Mouse (Mus musculus): ENCODE data around the gene Fnip1.
A peak's percentile ranks its signal among the peaks of the same experiment; 100 is the strongest.

DNA sequence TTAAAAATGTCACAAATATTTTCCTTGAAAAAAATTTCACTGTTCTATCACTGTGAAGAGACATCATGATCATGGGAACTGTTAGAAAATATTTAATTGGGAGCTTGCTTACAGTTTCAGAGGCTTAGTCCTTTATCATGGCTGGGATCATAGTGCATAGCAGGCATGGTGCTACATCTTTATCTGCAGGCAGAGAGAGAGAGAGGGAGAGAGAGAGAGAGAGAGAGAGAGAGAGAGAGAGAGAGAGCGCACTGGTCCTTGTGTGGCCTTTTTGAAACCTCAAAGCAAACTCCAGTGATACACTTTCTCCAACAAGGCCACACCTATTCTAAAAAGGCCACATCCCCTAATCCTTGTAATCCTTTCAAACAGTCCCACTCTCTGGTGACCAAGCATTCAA lies 2.2 kb upstream of the Fnip1 start:
- TF ChIP-seq CTCF (IDR thresholded peaks at IDR 0.05 in 2 of 3, conservative IDR thresholded peaks at IDR 0.05 in 1 of 3; ENCODE audit: control insufficient read depth in 1 of 3, insufficient read depth in 1 of 3, low read depth in 2 of 3, low read length in 3 of 3, poor library complexity in 1 of 3, severe bottlenecking in 1 of 3) (no peak), POLR2AphosphoS5 (IDR thresholded peaks at IDR 0.05; ENCODE audit: borderline replicate concordance, low read depth, low read length) (no peak), GATA1 (IDR thresholded peaks at IDR 0.05; ENCODE audit: low read depth, low read length) (peak; percentile 50), USF1 (IDR thresholded peaks at IDR 0.05; ENCODE audit: low read depth, low read length) (no peak)
